15 mouse cellular contexts compared by ENCODE assay signal in genomic region chr17:29030321-29031034, GRCm38 (mm10). TPM values are rescaled to one million over a fixed set of nuclear protein-coding genes. Genes with fewer than 3 reads are reported as not detected.
DNase-seq lines count a peak whose midpoint lies in the region; ATAC-seq and TF ChIP-seq lines count a peak whose summit lies in the region.
"Had no signal": no experiment of that assay in that cellular context is flagged by ENCODE, and none has a peak within 500 bp of the region (broad histone marks: within the 10 kb centered on the region; RNA-seq: fewer than 3 reads in every experiment).

No protein-coding gene starts in this region.

- H3K4me2 ChIP-seq in intestine, postnatal 0 days (replicated peaks; ENCODE audit: low read depth): no peak overlapping the region
- H3K4me2 ChIP-seq in intestine, embryonic 15.5 days (replicated peaks): no peak overlapping the region
- H3K4me2 ChIP-seq in neural tube, embryonic 15.5 days: no peak overlapping the region

- ATAC-seq in intestine, postnatal 0 days: no peak
- no peak for ATAC-seq in intestine, embryonic 15.5 days
- no peak for ATAC-seq in megakaryocyte, adult 5-6 weeks (ENCODE audit: poor library complexity, severe bottlenecking)
- ATAC-seq in neural tube, embryonic 15.5 days (ENCODE audit: low FRiP score): no peak

- 0 out of 2 replicates have a peak, but pooled peaks have one; percentile 20 for TF ChIP-seq CTCF in intestine, postnatal 0 days (IDR thresholded peaks at IDR 0.05; ENCODE audit: low read depth)
- peak; percentile 12 to 42 (median 12); a peak in 2 of 6 replicates for TF ChIP-seq CTCF in MEL (IDR thresholded peaks at IDR 0.05 in 2 of 3, conservative IDR thresholded peaks at IDR 0.05 in 1 of 3; ENCODE audit: control insufficient read depth in 1 of 3, insufficient read depth in 1 of 3, low read depth in 2 of 3, low read length in 3 of 3, poor library complexity in 1 of 3, severe bottlenecking in 1 of 3)

- H3K9ac ChIP-seq in intestine, postnatal 0 days (ENCODE audit: low read depth, low read length): no peak overlapping the region
- no peak overlapping the region for H3K9ac ChIP-seq in intestine, embryonic 15.5 days
- no peak overlapping the region for H3K9ac ChIP-seq in MEL (ENCODE audit: control insufficient read depth, low read depth, low read length, poor library complexity, severe bottlenecking)
- H3K9ac ChIP-seq in neural tube, embryonic 15.5 days (replicated peaks): no peak overlapping the region
- H3K9ac ChIP-seq: stomach, embryonic 15.5 days had no signal

- no peaks in the 10 kb centered on the region for H3K9me3 ChIP-seq in intestine, postnatal 0 days (ENCODE audit: control insufficient read depth)
- no peaks in the 10 kb centered on the region for H3K9me3 ChIP-seq in intestine, embryonic 15.5 days
- no peaks in the 10 kb centered on the region for H3K9me3 ChIP-seq in megakaryocyte, embryonic 14.5 days
- no peaks in the 10 kb centered on the region for H3K9me3 ChIP-seq in MEL (replicated peaks; ENCODE audit: insufficient read depth, low read length)
- no peaks in the 10 kb centered on the region for H3K9me3 ChIP-seq in neural tube, embryonic 15.5 days (replicated peaks)
- H3K9me3 ChIP-seq: forebrain, embryonic 10.5 days; hindbrain, embryonic 15.5 days; midbrain, embryonic 12.5 days; stomach, embryonic 15.5 days had no signal

- H3K36me3 ChIP-seq in intestine, postnatal 0 days (ENCODE audit: control insufficient read depth, insufficient read depth): no peaks in the 10 kb centered on the region; the same call in 1 of the 2 replicates
- H3K36me3 ChIP-seq in intestine, embryonic 15.5 days: no peaks in the 10 kb centered on the region
- peaks cover 9% of the 10 kb centered on the region for H3K36me3 ChIP-seq in megakaryocyte, embryonic 14.5 days (replicated peaks; ENCODE audit: low read length)
- peaks cover 8 to 12% of the 10 kb centered on the region in 2 experiments for H3K36me3 ChIP-seq in MEL (ENCODE audit: control insufficient read depth in 1 of 2, insufficient read depth in 2 of 2, low read length in 2 of 2)
- no peaks in the 10 kb centered on the region for H3K36me3 ChIP-seq in neural tube, embryonic 15.5 days
- H3K36me3 ChIP-seq: hindbrain, embryonic 15.5 days; midbrain, embryonic 12.5 days; stomach, embryonic 15.5 days had no signal

- no peak for TF ChIP-seq EP300 in MEL (IDR thresholded peaks at IDR 0.05; ENCODE audit: low read depth in 1 of 2, low read length in 2 of 2)

- TF ChIP-seq RAD21 in MEL (IDR thresholded peaks at IDR 0.05; ENCODE audit: low read depth, low read length): no peak

- peak; percentile 79 for DNase-seq in MEL (ENCODE audit: low read depth, low spot score)
- DNase-seq in right cerebral cortex, adult 2 months (ENCODE audit: low spot score in 2 of 2): no peak
- DNase-seq: cerebellum, adult 18-20 months; gastrocnemius, adult 2 months; heart, postnatal 36 days; thymus, adult 2 months had no signal

- H3K27ac ChIP-seq in intestine, postnatal 0 days (ENCODE audit: low read depth, low read length): no peak overlapping the region
- no peak overlapping the region for H3K27ac ChIP-seq in intestine, embryonic 15.5 days
- H3K27ac ChIP-seq in MEL (ENCODE audit: control insufficient read depth, low read depth, low read length): peak overlapping the region; percentile 40
- H3K27ac ChIP-seq in neural tube, embryonic 15.5 days (replicated peaks): no peak overlapping the region

- no peak for TF ChIP-seq POLR2A in MEL (IDR thresholded peaks at IDR 0.05; ENCODE audit: control insufficient read depth in 1 of 2, insufficient read depth in 1 of 2, low read depth in 1 of 2, low read length in 2 of 2, poor library complexity in 1 of 2)

- 85% methylated on average over 6 of the region's 6 CpGs for WGBS in intestine, postnatal 0 days
- 92% methylated on average over 6 of the region's 6 CpGs for WGBS in intestine, embryonic 15.5 days
- WGBS in neural tube, embryonic 15.5 days: 95% methylated on average over 6 of the region's 6 CpGs

- no peak overlapping the region for H3K4me3 ChIP-seq in intestine, postnatal 0 days (ENCODE audit: low read depth, low read length)
- no peak overlapping the region for H3K4me3 ChIP-seq in intestine, embryonic 15.5 days (replicated peaks)
- H3K4me3 ChIP-seq in megakaryocyte, embryonic 14.5 days (replicated peaks): peak overlapping the region; percentile 46
- no peak overlapping the region for H3K4me3 ChIP-seq in MEL (ENCODE audit: control insufficient read depth in 1 of 2, insufficient read depth in 1 of 2, low read depth in 2 of 2, low read length in 2 of 2)
- no peak overlapping the region for H3K4me3 ChIP-seq in neural tube, embryonic 15.5 days (replicated peaks)
- H3K4me3 ChIP-seq: midbrain, embryonic 12.5 days had no signal

- H3K79me2 ChIP-seq in MEL (ENCODE audit: control insufficient read depth, insufficient read depth, low read length, poor library complexity): peaks cover 35% of the 10 kb centered on the region

- H3K27me3 ChIP-seq in intestine, postnatal 0 days (replicated peaks; ENCODE audit: control insufficient read depth, insufficient read depth, low read length): no peaks in the 10 kb centered on the region
- H3K27me3 ChIP-seq in intestine, embryonic 15.5 days (replicated peaks): no peaks in the 10 kb centered on the region
- no peaks in the 10 kb centered on the region for H3K27me3 ChIP-seq in megakaryocyte, embryonic 14.5 days (replicated peaks)
- H3K27me3 ChIP-seq in MEL (ENCODE audit: control insufficient read depth in 1 of 2, insufficient read depth in 2 of 2, low read length in 2 of 2): no peaks in the 10 kb centered on the region
- no peaks in the 10 kb centered on the region for H3K27me3 ChIP-seq in neural tube, embryonic 15.5 days (replicated peaks)
- H3K27me3 ChIP-seq: hindbrain, embryonic 15.5 days; midbrain, embryonic 12.5 days; stomach, embryonic 15.5 days had no signal

- peaks cover 6% of the 10 kb centered on the region for H3K4me1 ChIP-seq in intestine, postnatal 0 days (replicated peaks; ENCODE audit: control insufficient read depth, insufficient read depth, low read length)
- H3K4me1 ChIP-seq in intestine, embryonic 15.5 days (replicated peaks): peaks cover 13% of the 10 kb centered on the region
- peaks cover 43% of the 10 kb centered on the region for H3K4me1 ChIP-seq in megakaryocyte, embryonic 14.5 days
- H3K4me1 ChIP-seq in MEL (ENCODE audit: control insufficient read depth in 1 of 2, insufficient read depth in 2 of 2, low read length in 2 of 2): peaks cover 0 to 1% of the 10 kb centered on the region in 2 experiments; a peak in 1 of 4 replicates
- peaks cover 17% of the 10 kb centered on the region for H3K4me1 ChIP-seq in neural tube, embryonic 15.5 days

TF ChIP-seq in MEL, 35 proteins besides CTCF, POLR2A, EP300 and RAD21:
- TF ChIP-seq ZNF384 (IDR thresholded peaks at IDR 0.05; ENCODE audit: low read depth, low read length) (peak; percentile 63), ZKSCAN1 (IDR thresholded peaks at IDR 0.05; ENCODE audit: low read depth, low read length) (no peak), MAX (IDR thresholded peaks at IDR 0.05; ENCODE audit: low read length) (peak; percentile 38; the same call in 1 of the 2 replicates), TBP (IDR thresholded peaks at IDR 0.05; ENCODE audit: low read depth, low read length) (peak; percentile 89), MYC (IDR thresholded peaks at IDR 0.05; ENCODE audit: low read depth, low read length) (peak; percentile 85), GATA1 (IDR thresholded peaks at IDR 0.05; ENCODE audit: low read depth, low read length) (no peak), MXI1 (IDR thresholded peaks at IDR 0.05; ENCODE audit: low read depth, low read length) (no peak), MYB (IDR thresholded peaks at IDR 0.05; ENCODE audit: low read depth, low read length) (no peak)

RNA-seq across cellular contexts. Expression of gene Srsf3, which starts 1.9 kb away (rescaled TPM):
- 257 TPM in 2 replicates for polyA plus RNA-seq in intestine, postnatal 0 days (2015; fragmentation: Nextera tagmentation; extraction: Ambion mirVana)
- 485 and 544 TPM in 2 replicates for polyA plus RNA-seq in intestine, embryonic 15.5 days (2015; fragmentation: Nextera tagmentation; extraction: Ambion mirVana)
- 27.5 and 103 TPM in 2 replicates for polyA plus RNA-seq in megakaryocyte, embryonic 14.5 days (2012; ENCODE audit: insufficient read depth, low replicate concordance)
- total RNA-seq in megakaryocyte, adult 5-6 weeks (2015): 317 and 383 TPM in 2 replicates
- 479 and 534 TPM in 2 replicates for total RNA-seq in megakaryocyte, adult 5-6 weeks (2017)
- 312 and 367 TPM in 2 replicates for total RNA-seq in MEL (2012; rRNA removed)
- 100 to 1,000 TPM; 326 to 556 TPM for polyA plus RNA-seq in MEL (2012; ENCODE audit: insufficient read depth in 1 of 2, insufficient read length in 2 of 2, low read depth in 1 of 2, low replicate concordance in 2 of 2, missing spikeins in 1 of 2)
- polyA plus RNA-seq in neural tube, embryonic 15.5 days (2015; fragmentation: Nextera tagmentation; extraction: Ambion mirVana): 403 and 429 TPM in 2 replicates

RNA-seq across cellular contexts. Expression of gene Stk38, which starts 22.7 kb away (rescaled TPM):
- 51.5 and 59.5 TPM in 2 replicates for polyA plus RNA-seq in intestine, postnatal 0 days (2015; fragmentation: Nextera tagmentation; extraction: Ambion mirVana)
- polyA plus RNA-seq in intestine, embryonic 15.5 days (2015; fragmentation: Nextera tagmentation; extraction: Ambion mirVana): 90.0 and 90.7 TPM in 2 replicates
- 32.2 and 64.5 TPM in 2 replicates for polyA plus RNA-seq in megakaryocyte, embryonic 14.5 days (2012; ENCODE audit: insufficient read depth, low replicate concordance)
- 312 and 327 TPM in 2 replicates for total RNA-seq in megakaryocyte, adult 5-6 weeks (2015)
- 237 and 269 TPM in 2 replicates for total RNA-seq in megakaryocyte, adult 5-6 weeks (2017)
- 14.4 and 17.1 TPM in 2 replicates for total RNA-seq in MEL (2012; rRNA removed)
- 100 to 1,000 TPM in 1 of 2 experiments, 10 to 100 TPM in 1; 49.3 to 290 TPM for polyA plus RNA-seq in MEL (2012; ENCODE audit: insufficient read depth in 1 of 2, insufficient read length in 2 of 2, low read depth in 1 of 2, low replicate concordance in 2 of 2, missing spikeins in 1 of 2)
- 81.2 and 82.1 TPM in 2 replicates for polyA plus RNA-seq in neural tube, embryonic 15.5 days (2015; fragmentation: Nextera tagmentation; extraction: Ambion mirVana)
